In genomic region chr17:43267046-43267749, GRCm38 (mm10) we compare ENCODE assay signal across 15 mouse cellular contexts. TPM values are rescaled to one million over a fixed set of nuclear protein-coding genes. Genes with fewer than 3 reads are reported as not detected.
DNase-seq lines count a peak whose midpoint lies in the region; ATAC-seq and TF ChIP-seq lines count a peak whose summit lies in the region.
"Had no signal": no experiment of that assay in that cellular context is flagged by ENCODE, and none has a peak within 500 bp of the region (broad histone marks: within the 10 kb centered on the region; RNA-seq: fewer than 3 reads in every experiment).

No protein-coding gene starts in this region.

- H3K27me3 ChIP-seq in heart, adult 2 months (ENCODE audit: control insufficient read depth, insufficient read depth, low read length): 0 out of 2 replicates have a peak, but pooled peaks cover 1% of the 10 kb centered on the region
- H3K27me3 ChIP-seq in midbrain, postnatal 0 days (ENCODE audit: insufficient read depth, low read length): no peaks in the 10 kb centered on the region
- H3K27me3 ChIP-seq in midbrain, embryonic 11.5 days (ENCODE audit: control insufficient read depth, insufficient read depth, low read length): no peaks in the 10 kb centered on the region
- H3K27me3 ChIP-seq: forebrain, embryonic 15.5 days; neural tube, embryonic 13.5 days had no signal

- no peak overlapping the region for H3K4me3 ChIP-seq in heart, adult 2 months
- no peak overlapping the region for H3K4me3 ChIP-seq in midbrain, postnatal 0 days (ENCODE audit: low read depth, low read length)
- H3K4me3 ChIP-seq in midbrain, embryonic 11.5 days (ENCODE audit: low read depth, low read length): no peak overlapping the region
- H3K4me3 ChIP-seq in cortical plate, adult 2 months (ENCODE audit: insufficient read depth, low read length): no peak overlapping the region
- H3K4me3 ChIP-seq: forebrain, embryonic 15.5 days; heart, embryonic 10.5 days; neural tube, embryonic 13.5 days had no signal

- no peaks in the 10 kb centered on the region for H3K9me3 ChIP-seq in midbrain, postnatal 0 days (ENCODE audit: low read length)
- H3K9me3 ChIP-seq in midbrain, embryonic 11.5 days (ENCODE audit: control insufficient read depth, low read length): no peaks in the 10 kb centered on the region
- H3K9me3 ChIP-seq: forebrain, embryonic 15.5 days had no signal

- H3K36me3 ChIP-seq in heart, adult 2 months (ENCODE audit: control insufficient read depth, insufficient read depth, low read length): no peaks in the 10 kb centered on the region
- H3K36me3 ChIP-seq in midbrain, postnatal 0 days (ENCODE audit: insufficient read depth, low read length): no peaks in the 10 kb centered on the region
- H3K36me3 ChIP-seq in midbrain, embryonic 11.5 days (ENCODE audit: control insufficient read depth, insufficient read depth, low read length): no peaks in the 10 kb centered on the region
- H3K36me3 ChIP-seq: forebrain, embryonic 15.5 days; heart, embryonic 10.5 days; neural tube, embryonic 13.5 days had no signal

- no peak for TF ChIP-seq EP300 in heart, adult 2 months (IDR thresholded peaks at IDR 0.05; ENCODE audit: insufficient read depth, low read depth, low read length)

- H3K9ac ChIP-seq in heart, adult 2 months (ENCODE audit: low read depth, low read length): no peak overlapping the region
- H3K9ac ChIP-seq in midbrain, postnatal 0 days (replicated peaks; ENCODE audit: low read length, poor library complexity, severe bottlenecking): no peak overlapping the region
- H3K9ac ChIP-seq in midbrain, embryonic 11.5 days (ENCODE audit: low read length): no peak overlapping the region
- H3K9ac ChIP-seq: forebrain, embryonic 15.5 days; neural tube, embryonic 13.5 days had no signal

- TF ChIP-seq POLR2A in heart, adult 2 months (IDR thresholded peaks at IDR 0.05; ENCODE audit: insufficient read depth, low read depth, low read length): no peak
- no peak for TF ChIP-seq POLR2A in cortical plate, adult 2 months (IDR thresholded peaks at IDR 0.05; ENCODE audit: extremely low read depth, insufficient read depth, low read length)

- H3K27ac ChIP-seq in heart, adult 2 months: no peak overlapping the region
- no peak overlapping the region for H3K27ac ChIP-seq in midbrain, postnatal 0 days (ENCODE audit: low read depth, low read length)
- H3K27ac ChIP-seq in midbrain, embryonic 11.5 days (ENCODE audit: low read depth, low read length): no peak overlapping the region
- no peak overlapping the region for H3K27ac ChIP-seq in cortical plate, adult 2 months (ENCODE audit: insufficient read depth, low read length)
- H3K27ac ChIP-seq: forebrain, embryonic 15.5 days; heart, embryonic 10.5 days; neural tube, embryonic 13.5 days had no signal

- DNase-seq in heart, adult 2 months: no peak
- no peak for DNase-seq in heart, postnatal 25 days (ENCODE audit: low spot score)
- DNase-seq in midbrain, postnatal 0 days (ENCODE audit: low spot score): no peak
- DNase-seq in midbrain, embryonic 11.5 days (ENCODE audit: low spot score, missing footprints): no peak
- peak; percentile 51 for DNase-seq in testis, postnatal 14 days (ENCODE audit: low spot score)
- DNase-seq in cerebellum, adult 9-10 months: no peak
- DNase-seq in layer of hippocampus, adult 8-10 months (ENCODE audit: low spot score in 2 of 2): no peak
- DNase-seq: adrenal gland, postnatal 14 days; embryo, embryonic 11 days; kidney, adult 18-20 months had no signal

- no peak overlapping the region for H3K4me2 ChIP-seq in midbrain, postnatal 0 days (ENCODE audit: low read depth, low read length, poor library complexity, severe bottlenecking)
- no peak overlapping the region for H3K4me2 ChIP-seq in midbrain, embryonic 11.5 days
- H3K4me2 ChIP-seq: forebrain, embryonic 15.5 days; neural tube, embryonic 13.5 days had no signal

- intact Hi-C loops in heart, adult 2 months (cut with DNase I): loop anchor here (2.0 kb wide), 1 partner anchor 340 kb away; no protein-coding TSS in a partner anchor
- intact Hi-C loops in heart, postnatal 25 days (cut with DNase I): loop anchor here (2.0 kb wide), 1 partner anchor 58 kb away; no protein-coding TSS in a partner anchor

- no peak for ATAC-seq in midbrain, postnatal 0 days (ENCODE audit: low FRiP score)
- ATAC-seq in midbrain, embryonic 11.5 days (ENCODE audit: low FRiP score): no peak
- ATAC-seq: forebrain, embryonic 15.5 days had no signal

- no peaks in the 10 kb centered on the region for H3K79me2 ChIP-seq in heart, adult 2 months (replicated peaks; ENCODE audit: control insufficient read depth, insufficient read depth, low read length)

- TF ChIP-seq CTCF in heart, adult 2 months (IDR thresholded peaks at IDR 0.05): peak; percentile 46
- TF ChIP-seq CTCF in midbrain, postnatal 0 days (IDR thresholded peaks at IDR 0.05): peak; percentile 39
- peak; percentile 23; the same call in 1 of the 2 replicates for TF ChIP-seq CTCF in cortical plate, adult 2 months (IDR thresholded peaks at IDR 0.05; ENCODE audit: extremely low read depth, insufficient read depth, low read length)

- peaks cover 3% of the 10 kb centered on the region for H3K4me1 ChIP-seq in heart, adult 2 months (ENCODE audit: control insufficient read depth, insufficient read depth, low read length)
- no peaks in the 10 kb centered on the region for H3K4me1 ChIP-seq in midbrain, postnatal 0 days (ENCODE audit: insufficient read depth, low read length)
- H3K4me1 ChIP-seq in midbrain, embryonic 11.5 days (ENCODE audit: control insufficient read depth, insufficient read depth, low read length): no peaks in the 10 kb centered on the region
- H3K4me1 ChIP-seq in cortical plate, adult 2 months (ENCODE audit: control insufficient read depth, insufficient read depth, low read length): no peaks in the 10 kb centered on the region

- WGBS in heart, adult 2 months: 81% methylated on average over 9 of the region's 9 CpGs
- WGBS in midbrain, postnatal 0 days: 91% methylated on average over 9 of the region's 9 CpGs
- 90% methylated on average over 9 of the region's 9 CpGs for WGBS in midbrain, embryonic 11.5 days

RNA-seq across cellular contexts. Expression of gene Adgrf1, which starts 2.9 kb away (rescaled TPM):
- not detected for total RNA-seq in heart, adult 2 months (2021)
- 0.02 and 0.12 TPM in 2 replicates for polyA plus RNA-seq in heart, adult 2 months (2012; rRNA removed)
- total RNA-seq in heart, postnatal 25 days (2021): not detected
- not detected in 2 replicates for total RNA-seq in midbrain, postnatal 0 days (2014; rRNA removed)
- polyA plus RNA-seq in midbrain, postnatal 0 days (2015; fragmentation: Nextera tagmentation; extraction: Ambion mirVana): not detected in 2 replicates
- polyA plus RNA-seq in midbrain, embryonic 11.5 days (2014; fragmentation: Nextera tagmentation; extraction: Ambion mirVana): not detected in 2 replicates
- 0.04 TPM in 2 replicates for polyA plus RNA-seq in cortical plate, adult 2 months (2012; rRNA removed)
- total RNA-seq in layer of hippocampus, adult 8-10 months (2022): not detected
- total RNA-seq: left cerebral cortex, postnatal 14 days had no signal
- polyA plus RNA-seq: forebrain, embryonic 15.5 days; neural tube, embryonic 13.5 days had no signal
